Mouse (Mus musculus) G1E-ER4 (cell line): ENCODE data around the gene Pnmt. TPM values are rescaled to one million over a fixed set of nuclear protein-coding genes. Genes with fewer than 3 reads are reported as not detected.

Experiments
- GATA1 ChIP-seq: IDR thresholded peaks from one replicate; pipeline ENCODE4 v1.8.0; 2012; ENCODE audit warnings: low read length, inconsistent platforms
- polyA plus RNA-seq: library from polyadenylated mRNA; stranded (reverse); fragments of >175 nt; gene quantifications from 2 replicates; pipeline ENCODE4 v1.2.3, GENCODE M21; 2012

Pnmt gene
- polyA plus RNA-seq, 1 experiment = not detected

DNA sequence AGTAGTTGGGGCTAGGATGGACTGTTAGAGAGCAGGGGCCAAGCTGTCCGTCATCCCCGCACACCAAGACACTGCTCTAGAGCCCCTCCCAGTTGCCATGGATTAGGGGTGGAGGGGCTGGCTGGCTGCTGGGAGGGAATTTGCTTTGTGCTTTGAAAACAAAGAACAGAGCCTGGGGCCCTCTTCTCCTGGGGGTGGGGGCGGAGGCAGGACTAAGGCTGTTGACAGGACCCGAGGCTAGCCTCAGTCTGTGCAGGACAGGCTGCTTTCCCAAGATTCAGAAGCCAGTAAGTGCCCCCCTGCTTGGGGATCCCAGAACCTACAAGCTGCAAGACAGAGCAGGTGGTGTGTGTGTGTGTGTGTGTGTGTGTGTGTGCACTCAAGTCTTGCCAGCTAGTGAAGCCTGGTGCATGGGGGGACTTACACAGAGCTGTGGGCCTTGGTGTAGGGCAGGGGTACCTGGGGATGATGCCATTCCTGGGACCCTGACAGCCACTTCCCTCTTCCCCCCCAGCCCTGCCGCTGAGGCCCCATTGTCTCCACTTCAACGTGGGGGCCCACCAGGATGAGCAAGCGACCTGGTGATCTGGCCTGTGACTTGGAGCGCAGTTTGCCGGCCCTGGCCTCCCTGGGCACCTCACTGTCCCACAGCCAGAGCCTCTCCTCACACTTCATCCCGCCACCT, 14.6 kb upstream of the Pnmt start:
- TF ChIP-seq GATA1 = no peak

DNA sequence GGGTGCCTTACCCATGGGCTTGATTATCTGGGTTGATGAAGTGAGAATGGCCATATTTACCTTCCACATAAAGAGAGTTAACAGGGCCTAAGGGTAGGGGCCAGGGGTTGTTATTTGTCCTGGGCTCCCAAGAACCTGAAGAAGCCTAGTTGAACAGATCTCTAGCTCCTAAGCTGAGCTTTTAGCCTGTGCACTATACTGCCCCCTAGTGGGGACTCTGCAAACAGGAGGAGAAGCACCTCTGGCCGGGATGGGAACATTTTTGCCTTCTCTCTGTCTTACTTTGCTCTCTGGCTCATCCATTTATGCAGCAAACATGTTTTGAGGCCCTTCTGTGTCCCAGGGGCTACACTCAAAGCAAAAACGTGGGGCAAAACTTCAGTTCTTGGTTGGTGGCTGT, 13.8 kb upstream of the Pnmt start:
- no peak for TF ChIP-seq GATA1

DNA sequence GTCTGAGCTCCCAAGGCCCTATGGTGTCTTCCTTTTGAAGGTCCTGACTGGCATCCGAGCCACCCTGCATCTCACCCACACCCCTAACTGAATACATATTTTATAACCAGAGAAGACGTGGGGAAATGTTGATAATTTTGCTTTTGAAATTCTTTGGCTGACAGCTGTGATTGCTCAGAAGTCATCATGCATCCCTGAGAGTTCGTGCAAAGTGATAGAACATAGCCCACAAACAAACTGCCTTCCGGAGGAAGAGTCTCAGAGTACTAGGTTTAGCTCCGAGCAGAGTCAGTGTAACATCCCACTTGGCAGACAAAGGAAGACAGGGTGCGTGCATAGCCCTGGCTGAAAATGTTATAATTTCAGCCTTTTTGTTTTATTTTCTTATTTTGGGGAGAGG, 13.0 kb upstream of the Pnmt start:
- no peak for TF ChIP-seq GATA1

DNA sequence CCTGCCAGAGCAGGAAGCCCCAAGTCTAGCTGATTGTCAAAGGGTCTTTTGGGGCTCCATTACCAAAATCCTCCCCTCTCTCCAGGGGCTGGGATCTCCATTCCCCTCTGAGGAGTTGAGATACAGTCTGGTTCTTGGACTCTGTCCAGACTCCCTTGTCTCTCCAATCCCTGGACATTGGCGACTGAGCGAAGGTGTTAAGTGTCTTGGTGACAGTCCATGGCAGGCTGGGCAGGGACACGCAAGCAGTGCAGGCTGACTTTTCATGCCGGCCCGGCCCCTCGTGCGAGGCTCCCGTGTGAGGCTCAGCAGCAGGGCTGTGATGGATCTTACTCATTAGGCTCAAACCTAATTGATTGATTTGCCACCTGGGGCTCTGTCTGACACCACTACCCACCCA, 12.0 kb upstream of the Pnmt start:
- no peak for TF ChIP-seq GATA1

DNA sequence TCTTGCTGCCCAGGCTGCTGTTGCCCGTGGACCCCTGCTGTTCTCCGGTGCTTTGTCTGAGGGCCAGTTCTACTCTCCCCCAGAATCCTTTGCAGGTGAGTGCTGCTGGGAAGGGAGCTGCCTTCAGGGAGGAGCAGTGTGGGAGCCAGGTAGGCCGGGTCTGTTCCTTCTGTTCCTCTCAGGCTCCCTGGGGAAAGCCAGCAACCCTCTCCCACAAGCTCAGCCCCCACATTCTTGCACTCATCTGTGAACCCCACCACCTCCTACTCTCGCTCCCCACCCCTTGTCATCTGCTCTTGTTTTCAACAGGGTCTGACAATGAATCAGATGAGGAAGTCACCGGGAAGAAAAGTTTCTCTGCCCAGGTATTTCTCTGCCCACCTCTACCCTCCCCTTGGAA, 9.5 kb upstream of the Pnmt start:
- no peak for TF ChIP-seq GATA1

DNA sequence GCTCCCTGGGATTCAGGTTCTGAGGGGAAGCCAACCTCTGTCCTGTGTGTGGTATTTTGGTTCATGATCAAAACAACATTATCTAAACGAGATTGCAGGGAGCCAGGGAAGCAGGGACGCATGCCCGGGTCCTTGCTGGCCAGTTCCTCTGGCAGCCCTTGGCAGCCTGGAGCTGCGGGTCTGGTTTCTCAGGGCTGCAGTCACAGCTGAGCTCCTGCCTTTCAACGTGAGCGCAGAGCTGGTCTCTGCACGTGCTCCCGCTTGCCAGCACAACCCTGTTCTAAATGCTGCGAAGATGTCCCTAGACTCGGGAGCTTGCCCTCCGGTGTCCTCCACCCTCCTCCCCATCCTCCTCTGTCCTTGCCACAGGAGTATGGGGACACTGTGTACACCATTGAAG, 8.5 kb upstream of the Pnmt start:
- TF ChIP-seq GATA1 = no peak

DNA sequence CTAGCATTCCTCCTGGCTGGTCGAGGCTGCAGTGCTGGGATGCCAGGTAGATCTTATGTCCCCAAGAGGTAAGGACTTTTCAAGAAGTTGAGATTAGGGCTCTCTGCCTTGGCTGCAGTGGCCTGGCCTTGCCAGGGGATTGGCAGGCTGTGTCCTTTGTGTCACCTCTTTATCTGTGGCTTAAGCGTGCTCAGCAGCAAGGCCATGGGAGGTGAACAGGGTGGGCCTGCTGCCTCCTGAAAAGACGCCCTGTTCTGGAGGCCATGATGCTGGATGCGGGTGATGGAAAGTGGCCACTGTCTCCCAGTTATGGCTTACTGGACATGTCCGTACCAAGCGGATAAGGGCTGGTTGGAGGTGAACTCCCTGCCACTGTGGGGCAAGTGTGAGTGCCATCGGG, 6.9 kb upstream of the Pnmt start:
- TF ChIP-seq GATA1 = no peak

DNA sequence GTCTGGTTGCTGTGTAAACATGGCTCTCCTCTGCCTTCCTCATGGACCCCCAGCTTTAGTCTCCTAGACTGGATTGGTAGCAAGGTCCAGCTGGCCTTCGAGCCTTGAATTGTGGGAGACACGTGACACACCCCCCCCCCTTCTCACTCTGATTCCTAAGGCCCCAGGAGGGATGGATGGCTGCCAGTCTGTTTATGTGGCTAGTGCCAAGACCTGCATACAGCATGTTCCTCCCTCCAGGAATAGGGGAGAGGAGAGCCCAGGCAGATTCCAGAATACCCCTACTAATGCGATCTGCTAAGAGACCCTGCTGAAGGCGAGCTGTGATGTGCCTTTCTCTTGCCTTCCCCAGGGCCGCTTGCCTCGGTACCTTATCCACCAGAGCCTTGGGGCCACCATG, 6.1 kb upstream of the Pnmt start:
- no peak for TF ChIP-seq GATA1

DNA sequence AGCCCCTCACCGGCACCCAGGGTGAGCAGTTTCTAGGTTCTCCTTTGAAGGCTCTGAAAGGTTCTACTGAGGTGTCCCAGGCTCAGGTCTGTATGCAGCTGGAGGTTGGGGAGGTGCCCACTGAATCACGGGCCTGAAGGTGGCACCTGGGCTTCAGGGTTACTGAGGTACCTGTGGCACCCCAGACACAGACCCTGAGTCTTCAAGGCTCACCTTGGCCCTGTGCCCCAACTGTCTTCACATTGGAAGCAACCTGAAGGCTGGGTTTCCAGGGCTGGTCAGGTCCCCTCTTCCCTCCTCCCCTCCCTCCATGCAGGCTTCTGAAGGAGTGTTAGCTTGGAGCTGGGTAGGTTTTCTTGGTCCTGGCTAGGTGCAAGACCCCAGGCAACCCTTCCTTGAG, 4.6 kb upstream of the Pnmt start:
- no peak for TF ChIP-seq GATA1

DNA sequence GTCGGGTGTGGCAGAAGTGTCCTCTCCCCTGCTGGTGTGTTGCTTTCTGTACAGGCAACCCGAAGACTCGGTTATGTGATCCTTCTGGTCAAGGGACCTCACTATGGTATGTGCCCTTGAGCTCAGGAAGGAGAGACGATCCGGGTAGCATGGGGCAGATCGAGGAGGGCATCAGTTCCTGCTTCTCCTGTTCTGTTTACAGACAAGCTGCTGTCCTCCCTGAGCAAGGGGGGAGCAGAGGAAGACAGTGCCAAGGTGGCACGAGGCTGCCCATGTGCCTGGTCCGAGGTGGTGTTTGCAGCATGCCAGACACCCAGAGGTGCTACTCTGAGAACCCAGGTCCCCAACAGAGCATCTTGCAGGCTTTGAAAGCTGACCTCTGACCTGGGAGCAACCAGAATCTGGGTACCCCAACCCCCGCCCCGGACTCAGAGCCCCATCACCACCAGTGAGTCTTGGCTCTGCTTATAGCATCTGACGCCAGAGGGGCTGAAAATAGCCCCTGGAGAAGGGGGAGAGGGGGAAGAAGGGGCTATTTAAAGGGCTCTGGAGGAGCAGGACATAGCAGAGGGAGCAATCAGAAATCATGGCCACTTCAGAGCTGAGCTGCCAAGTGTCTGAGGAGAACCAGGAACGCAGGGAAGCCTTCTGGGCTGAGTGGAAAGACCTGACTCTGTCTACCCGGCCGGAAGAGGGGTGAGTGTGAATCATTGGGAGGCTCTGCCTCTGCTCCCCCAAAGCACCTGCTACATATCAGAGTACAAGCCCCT, 2.8 kb upstream of the Pnmt start, which contains the start of gene Tcap:
Gene Tcap (plus strand): TSS at position 551 of the 770 bp plus-strand sequence.
- no peak for TF ChIP-seq GATA1

DNA sequence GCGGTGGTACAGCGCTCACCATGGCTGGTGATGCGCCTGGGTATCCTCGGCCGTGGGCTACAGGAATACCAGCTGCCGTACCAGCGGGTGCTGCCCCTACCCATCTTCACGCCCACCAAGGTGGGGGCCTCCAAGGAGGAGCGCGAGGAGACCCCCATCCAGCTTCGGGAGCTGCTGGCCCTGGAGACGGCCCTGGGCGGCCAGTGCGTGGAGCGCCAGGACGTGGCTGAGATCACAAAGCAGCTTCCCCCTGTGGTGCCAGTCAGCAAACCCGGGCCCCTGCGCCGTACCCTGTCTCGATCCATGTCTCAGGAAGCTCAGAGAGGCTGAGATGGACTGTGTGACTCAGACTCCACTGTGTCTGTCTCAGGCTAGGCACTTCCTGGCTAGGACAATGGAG, 2.0 kb upstream of the Pnmt start:
- no peak for TF ChIP-seq GATA1

DNA sequence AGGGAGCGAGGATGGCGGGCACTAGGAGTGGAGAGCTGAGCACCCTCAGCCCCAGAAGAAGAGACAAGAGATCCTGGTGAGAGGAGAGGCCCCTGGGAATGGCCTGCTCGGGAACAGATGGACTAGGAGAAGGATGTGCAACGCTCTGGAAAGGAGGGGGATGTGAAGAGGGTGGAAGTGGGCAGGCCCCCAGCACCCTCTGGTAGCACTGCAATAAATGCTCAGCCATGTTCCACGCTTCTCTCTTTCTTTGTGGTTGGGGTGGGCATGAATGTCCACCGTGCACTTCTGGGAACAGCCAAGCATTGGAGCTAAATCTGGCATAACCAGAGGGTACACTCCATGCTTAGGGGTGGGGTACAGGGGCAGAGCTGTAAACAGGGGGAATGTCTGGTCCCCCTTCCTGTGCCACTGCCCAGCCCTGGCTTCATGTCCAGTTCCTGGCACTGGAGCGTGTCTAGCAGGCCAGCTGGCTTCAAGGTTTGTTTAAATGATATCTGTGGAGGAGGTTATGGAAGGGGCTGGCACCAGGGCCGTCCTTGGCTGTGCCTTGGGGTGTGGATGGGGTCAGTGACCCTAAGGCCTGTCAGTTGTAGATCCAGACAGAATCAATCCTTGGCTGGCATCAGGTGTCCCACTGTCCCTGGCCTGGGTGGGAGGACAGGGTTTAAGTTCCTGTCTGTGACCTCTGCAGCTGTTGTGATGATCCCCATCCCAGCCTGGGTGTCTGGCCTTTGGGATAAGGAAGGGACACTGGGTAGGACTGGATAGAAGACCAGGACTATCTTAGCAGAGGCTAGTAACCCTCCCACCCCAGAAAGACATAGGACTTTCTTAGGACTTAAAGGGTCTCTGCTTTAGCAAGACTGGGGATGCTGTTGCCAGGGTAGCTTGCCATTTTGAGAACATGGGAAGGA, 1.3 kb upstream of the Pnmt start:
- no peak for TF ChIP-seq GATA1

DNA sequence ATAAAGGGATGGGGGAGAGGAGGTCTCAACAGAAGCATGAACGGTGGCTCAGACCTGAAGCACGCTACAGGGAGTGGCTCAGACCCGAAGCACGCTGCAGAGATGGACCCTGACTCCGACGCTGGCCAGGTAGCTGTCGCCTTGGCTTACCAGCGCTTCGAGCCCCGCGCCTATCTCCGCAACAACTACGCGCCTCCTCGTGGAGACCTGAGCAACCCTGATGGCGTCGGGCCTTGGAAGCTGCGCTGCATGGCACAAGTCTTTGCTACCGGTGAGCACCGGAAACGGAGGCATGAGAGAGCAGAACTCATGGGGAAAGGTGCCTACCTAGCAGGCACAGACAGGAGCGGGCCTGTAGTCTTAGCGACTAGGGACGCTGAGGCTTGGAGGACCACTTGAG, 346 bp downstream of the Pnmt start:
- no peak for TF ChIP-seq GATA1

DNA sequence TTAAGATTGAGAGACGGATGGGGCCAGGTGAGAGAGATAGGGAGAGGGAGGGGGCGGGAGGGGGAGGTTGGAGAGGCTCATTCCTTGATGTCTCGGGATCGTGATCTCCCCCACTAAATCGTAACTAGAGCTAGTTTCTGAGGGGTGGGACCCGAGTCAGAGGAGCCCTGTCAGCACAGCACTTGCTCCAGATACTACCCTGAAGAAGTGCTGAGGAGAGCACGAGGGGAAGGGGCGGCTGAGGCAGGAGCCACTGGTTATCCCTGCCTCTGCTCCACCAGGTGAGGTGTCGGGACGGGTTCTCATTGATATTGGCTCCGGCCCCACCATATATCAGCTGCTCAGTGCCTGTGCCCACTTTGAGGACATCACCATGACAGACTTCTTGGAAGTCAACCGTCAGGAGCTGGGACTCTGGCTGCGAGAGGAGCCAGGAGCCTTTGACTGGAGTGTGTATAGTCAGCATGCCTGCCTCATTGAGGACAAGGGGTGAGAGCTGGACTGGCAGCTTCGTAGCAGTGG, 867 bp downstream of the Pnmt start:
- no peak for TF ChIP-seq GATA1

DNA sequence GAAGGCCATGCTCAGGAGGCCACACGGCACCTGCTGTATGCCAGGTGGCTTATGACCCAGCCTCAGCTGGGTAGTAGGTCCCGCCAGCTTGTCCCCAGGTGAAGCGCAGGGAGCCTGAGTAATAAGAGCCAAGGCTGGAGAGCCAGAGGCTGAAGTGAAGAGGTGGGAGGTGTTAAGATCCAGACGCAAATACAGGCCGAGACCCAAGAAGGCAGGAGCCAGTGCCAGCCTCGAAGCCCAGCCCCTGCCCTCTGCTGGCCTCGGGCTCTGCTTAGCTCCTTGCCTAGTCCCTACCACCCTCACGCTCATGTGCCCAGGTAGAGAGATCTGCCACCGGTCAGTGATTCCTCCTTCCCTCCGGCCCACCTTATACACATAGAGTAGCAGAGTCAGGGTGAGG, 2.0 kb downstream of the Pnmt start:
- no peak for TF ChIP-seq GATA1
